Mouse (Mus musculus) MEL (cell line): ENCODE results near the gene Rpl24.

Experiments
- CHD1 ChIP-seq: IDR thresholded peaks from 2 replicates; pipeline ENCODE4 v1.6.1; 2012; ENCODE audit warnings: low read depth, mild to moderate bottlenecking, inconsistent platforms, low read length, improper control_type of control experiment
- CTCF ChIP-seq, 3 experiments: IDR thresholded peaks in 2 of 3; conservative IDR thresholded peaks in 1 of 3; 2 replicates each; pipeline ENCODE4 v1.5.1; 2011 to 2012; ENCODE audit warnings: low read length in 3 of 3, low read depth in 2 of 3, mild to moderate bottlenecking in 2 of 3, improper control_type of control experiment in 1 of 3, inconsistent platforms in 1 of 3, mixed read lengths in 1 of 3, moderate library complexity in 1 of 3; ENCODE audit not compliant: control insufficient read depth in 1 of 3, insufficient read depth in 1 of 3, poor library complexity in 1 of 3, severe bottlenecking in 1 of 3
- EP300 ChIP-seq, 2 experiments: IDR thresholded peaks; 2 replicates each; pipeline ENCODE4 v1.6.1; 2011; ENCODE audit warnings: improper control_type of control experiment in 2 of 2, low read length in 2 of 2, low read depth in 1 of 2, mild to moderate bottlenecking in 1 of 2
- JUND ChIP-seq: IDR thresholded peaks from 2 replicates; pipeline ENCODE4 v1.6.1; 2011; ENCODE audit warnings: low read depth, mild to moderate bottlenecking, improper control_type of control experiment, low read length
- POLR2A ChIP-seq, 2 experiments: IDR thresholded peaks; 2 replicates each; pipeline ENCODE4 v1.6.1; 2011 to 2012; ENCODE audit warnings: low read length in 2 of 2, mild to moderate bottlenecking in 2 of 2, control low read depth in 1 of 2, improper control_type of control experiment in 1 of 2, low read depth in 1 of 2, moderate library complexity in 1 of 2; ENCODE audit not compliant: control insufficient read depth in 1 of 2, insufficient read depth in 1 of 2, poor library complexity in 1 of 2
- POLR2AphosphoS2 ChIP-seq: IDR thresholded peaks from 2 replicates; pipeline ENCODE4 v1.6.1; 2011; ENCODE audit warnings: low read length, improper control_type of control experiment
- SMC3 ChIP-seq: IDR thresholded peaks from 2 replicates; pipeline ENCODE4 v1.6.1; 2011; ENCODE audit warnings: low read depth, low read length, improper control_type of control experiment
- TAL1 ChIP-seq: IDR thresholded peaks from 2 replicates; pipeline ENCODE4 v1.6.1; 2012; ENCODE audit warnings: mild to moderate bottlenecking, inconsistent platforms, low read length, moderate library complexity, mixed read lengths
- TBP ChIP-seq: IDR thresholded peaks from 2 replicates; pipeline ENCODE4 v1.8.0; 2011; ENCODE audit warnings: low read depth, low read length, improper control_type of control experiment
- TCF12 ChIP-seq: IDR thresholded peaks from 2 replicates; pipeline ENCODE4 v1.6.1; 2014; ENCODE audit warnings: low read depth, mild to moderate bottlenecking, inconsistent platforms, low read length, improper control_type of control experiment, moderate library complexity
- ZC3H11A ChIP-seq: IDR thresholded peaks from 2 replicates; pipeline ENCODE4 v1.6.1; 2012; ENCODE audit warnings: low read depth, mild to moderate bottlenecking, inconsistent platforms, low read length, improper control_type of control experiment

GRCm38 (mm10) chr16:56008862-56009261 lies 42.8 kb downstream of the Rpl24 start:
- no peak for TF ChIP-seq POLR2A (IDR thresholded peaks at IDR 0.05; ENCODE audit: control insufficient read depth in 1 of 2, insufficient read depth in 1 of 2, low read depth in 1 of 2, low read length in 2 of 2, poor library complexity in 1 of 2)
- no peak for TF ChIP-seq ZC3H11A
- TF ChIP-seq CTCF (IDR thresholded peaks at IDR 0.05 in 2 of 3, conservative IDR thresholded peaks at IDR 0.05 in 1 of 3; ENCODE audit: control insufficient read depth in 1 of 3, insufficient read depth in 1 of 3, low read depth in 2 of 3, low read length in 3 of 3, poor library complexity in 1 of 3, severe bottlenecking in 1 of 3) = no peak
- TF ChIP-seq CHD1 = no peak
- TF ChIP-seq TBP = no peak
- no peak for TF ChIP-seq POLR2AphosphoS2
- no peak for TF ChIP-seq SMC3
- peak in 1 of 2 experiments; percentile 47; a peak in 2 of 4 replicates for TF ChIP-seq EP300 (IDR thresholded peaks at IDR 0.05; ENCODE audit: low read depth in 1 of 2, low read length in 2 of 2)
- TF ChIP-seq TCF12 = no peak
- TF ChIP-seq TAL1 = no peak
- no peak for TF ChIP-seq JUND
